Mouse (Mus musculus) WW6 (cell line): ENCODE results near the gene Mllt3.

ENCODE experiments used
- DNase-seq: peaks from one replicate; pipeline ENCODE4 v3.0.0-alpha.2; 2013; ENCODE audit warnings: low read depth, low spot score

The Mllt3 gene

GRCm38 (mm10) chr4:87826336-87826735 is 206.8 kb downstream of the Mllt3 start:
- no peak for DNase-seq

- no peak for DNase-seq
Measured at GRCm38 (mm10) chr4:87823623-87824022, 209.5 kb downstream of the Mllt3 start.

GRCm38 (mm10) chr4:87823191-87823590 is 210.0 kb downstream of the Mllt3 start:
- DNase-seq, result no peak

GRCm38 (mm10) chr4:87820911-87821310 is 212.3 kb downstream of the Mllt3 start:
- no peak for DNase-seq

- no peak for DNase-seq
Measured at GRCm38 (mm10) chr4:87819182-87819581, 214.0 kb downstream of the Mllt3 start.

- DNase-seq, result no peak
Measured at GRCm38 (mm10) chr4:87818276-87818675, 214.9 kb downstream of the Mllt3 start.

GRCm38 (mm10) chr4:87815465-87816108 is 217.6 kb downstream of the Mllt3 start:
- DNase-seq, result no peak

- no peak for DNase-seq
Measured at GRCm38 (mm10) chr4:87811899-87812298, 221.3 kb downstream of the Mllt3 start.

GRCm38 (mm10) chr4:87806196-87806987 is 226.8 kb downstream of the Mllt3 start:
- no peak for DNase-seq

GRCm38 (mm10) chr4:87804576-87804975 is 228.6 kb downstream of the Mllt3 start:
- no peak for DNase-seq

- no peak for DNase-seq
Measured at GRCm38 (mm10) chr4:87803313-87803712, 229.9 kb downstream of the Mllt3 start.

GRCm38 (mm10) chr4:87802140-87802539 is 231.0 kb downstream of the Mllt3 start:
- no peak for DNase-seq

- no peak for DNase-seq
Measured at GRCm38 (mm10) chr4:87801332-87801731, 231.8 kb downstream of the Mllt3 start.

GRCm38 (mm10) chr4:87800276-87800675 is 232.9 kb downstream of the Mllt3 start:
- DNase-seq, result no peak

- no peak for DNase-seq
Measured at GRCm38 (mm10) chr4:87799418-87799817, 233.7 kb downstream of the Mllt3 start.

- no peak for DNase-seq
Measured at GRCm38 (mm10) chr4:87795261-87795660, 237.9 kb downstream of the Mllt3 start.

GRCm38 (mm10) chr4:87794216-87794615 is 238.9 kb downstream of the Mllt3 start:
- DNase-seq, result no peak

- DNase-seq, result no peak
Measured at GRCm38 (mm10) chr4:87792511-87792910, 240.7 kb downstream of the Mllt3 start.

- no peak for DNase-seq
Measured at GRCm38 (mm10) chr4:87789446-87789845, 243.7 kb downstream of the Mllt3 start.

GRCm38 (mm10) chr4:87788691-87789090 is 244.5 kb downstream of the Mllt3 start:
- DNase-seq, result no peak

GRCm38 (mm10) chr4:87785132-87786074 is 247.8 kb downstream of the Mllt3 start:
- DNase-seq, result no peak

- DNase-seq, result no peak
Measured at GRCm38 (mm10) chr4:87783809-87784208, 249.4 kb downstream of the Mllt3 start.
